Mouse (Mus musculus) intestine, embryonic 16.5 days (tissue): Measurements from ENCODE around the gene Hspa1b. TPM values are rescaled to one million over a fixed set of nuclear protein-coding genes. Genes with fewer than 3 reads are reported as not detected.
"Not testable (repeated sequence)": the region's sequence is repeated elsewhere in the genome, so short reads cannot be mapped to it uniquely, and the experiment has no call there.

ENCODE experiments used
- ATAC-seq: fragments of 200-750 bp; cut with Nextera tagmentation; 2 replicates; pipeline ENCODE4 v1.8.0; 2017; ENCODE audit warnings: moderate TSS enrichment, moderate library complexity
- H3K27ac ChIP-seq: fragments of 300-500 bp; sonication (generic); 2 replicates; pipeline ENCODE4 v1.5.1; 2014; ENCODE audit warnings: mild to moderate bottlenecking, low read length
- H3K27me3 ChIP-seq: fragments of 300-500 bp; sonication (generic); replicated peaks from 2 replicates; pipeline ENCODE4 v1.6.1; 2014; ENCODE audit warnings: low read length, control low read depth, mixed read lengths; ENCODE audit not compliant: control insufficient read depth, insufficient read depth
- H3K36me3 ChIP-seq: fragments of 300-500 bp; sonication (generic); 2 replicates; pipeline ENCODE4 v1.6.1; 2014; ENCODE audit warnings: low read length, control low read depth; ENCODE audit not compliant: control insufficient read depth, insufficient read depth
- H3K4me1 ChIP-seq: fragments of 300-500 bp; sonication (generic); 2 replicates; pipeline ENCODE4 v1.6.1; 2014; ENCODE audit warnings: low read length, control low read depth, mixed read lengths; ENCODE audit not compliant: control insufficient read depth, insufficient read depth
- H3K4me2 ChIP-seq: fragments of 300-500 bp; sonication (generic); 2 replicates; pipeline ENCODE4 v1.6.1; 2014; ENCODE audit warnings: low read depth, low read length, control low read depth
- H3K4me3 ChIP-seq: fragments of 300-500 bp; sonication (generic); 2 replicates; pipeline ENCODE4 v1.5.1; 2014; ENCODE audit warnings: mild to moderate bottlenecking, low read length
- H3K9ac ChIP-seq: fragments of 300-500 bp; sonication (generic); 2 replicates; pipeline ENCODE4 v1.6.1; 2014; ENCODE audit warnings: low read depth, low read length
- H3K9me3 ChIP-seq: fragments of 300-500 bp; sonication (generic); 2 replicates; pipeline ENCODE4 v1.6.1; 2016; ENCODE audit warnings: low read length, control low read depth; ENCODE audit not compliant: control insufficient read depth
- WGBS: fragments of 180-500 bp; shearing (Covaris S2); extraction: QIAGEN DNeasy Blood & Tissue Kit; methylation state at CpG from one replicate; pipeline ENCODE4 v1.1.7; 2014; 5-methylcytosine and 5-hydroxymethylcytosine counted together
- polyA plus RNA-seq: library from polyadenylated mRNA; unstranded; fragments of >200 nt; fragmentation: Nextera tagmentation; extraction: Ambion mirVana; gene quantifications from 2 replicates; pipeline ENCODE4 v1.2.1, GENCODE M21; 2015

Hspa1b gene
- polyA plus RNA-seq, result 0.22 and 0.24 TPM in 2 replicates

DNA sequence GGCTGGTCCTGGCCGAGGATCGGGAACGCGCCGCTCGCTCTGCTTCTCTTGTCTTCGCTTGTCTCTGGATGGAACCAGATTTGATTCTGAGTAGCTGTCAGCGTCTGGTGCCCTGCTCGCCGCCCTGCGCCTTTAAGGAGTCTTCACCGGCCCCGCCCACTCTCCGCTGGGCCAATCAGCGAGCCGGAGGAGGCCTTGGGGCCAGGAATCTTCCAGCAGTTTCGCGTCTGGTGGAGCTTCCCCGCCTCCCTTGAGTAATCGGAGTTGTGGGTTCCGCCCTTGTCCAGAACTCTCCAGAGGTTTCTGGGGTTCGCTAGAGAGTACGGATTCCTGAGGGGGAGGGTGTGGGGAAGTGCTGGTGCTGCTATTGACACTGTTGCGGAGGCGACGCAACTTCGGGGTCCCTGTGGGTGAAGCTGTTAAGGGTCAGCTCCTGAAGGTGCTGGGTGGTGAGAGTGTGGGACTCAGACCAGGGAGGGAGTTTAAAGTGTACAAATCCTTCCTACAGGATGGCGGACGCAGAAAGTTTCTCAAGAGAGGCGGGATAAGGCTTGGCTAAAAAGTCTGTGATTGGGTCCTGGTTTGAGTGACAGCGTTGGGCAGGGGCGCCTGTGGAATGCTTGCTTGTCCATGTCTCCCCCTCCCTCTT, at the start of gene Hspa1b:
TSS of gene Hspa1b (minus strand) at position 109 of the 649 bp plus-strand sequence.
- Histone ChIP-seq H3K9ac (peak within 1 kb of the TSS; percentile 76), H3K4me3 (peak within 1 kb of the TSS; percentile 62), H3K4me2 (peak within 1 kb of the TSS; percentile 71), H3K27ac (peak within 1 kb of the TSS; percentile 98)
- H3K27me3 ChIP-seq, H3K4me1 ChIP-seq, H3K9me3 ChIP-seq, H3K36me3 ChIP-seq: not testable (repeated sequence)
- peak; percentile 96 for ATAC-seq
- under 1% methylated on average over 26 of the region's 32 CpGs for WGBS

DNA sequence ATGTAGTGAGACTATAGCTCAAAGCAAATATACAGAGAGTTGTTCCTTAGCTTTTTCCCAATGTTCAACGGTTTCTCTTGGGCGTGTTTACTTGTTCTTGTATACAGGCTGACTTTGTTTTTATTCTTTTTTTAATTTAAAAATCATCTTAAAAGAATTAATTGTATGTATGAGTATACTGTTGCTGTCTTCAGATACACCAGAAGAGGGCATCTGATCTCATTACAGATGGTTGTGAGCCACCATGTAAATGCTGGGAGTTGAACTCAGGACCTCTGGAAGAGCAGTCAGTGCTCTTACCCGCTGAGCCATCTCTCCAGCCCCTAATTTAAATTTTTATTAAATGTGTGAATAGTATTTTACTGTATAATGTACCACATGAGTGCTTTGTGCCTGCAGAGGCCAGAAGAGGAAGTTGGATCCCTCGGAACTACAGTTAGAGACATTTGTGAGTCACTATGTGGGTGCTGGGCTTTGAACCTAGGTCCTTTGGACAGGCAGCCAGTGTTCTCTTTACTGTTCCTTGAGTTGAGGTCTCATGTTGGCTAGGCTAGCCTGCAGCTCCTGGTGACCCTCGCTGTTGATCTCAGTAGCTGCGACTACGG, 48.5 kb upstream of the Hspa1b start:
- H3K4me2 ChIP-seq, result no peak overlapping the region
- 97% methylated on average over 7 of the region's 7 CpGs for WGBS
- no peak for ATAC-seq

DNA sequence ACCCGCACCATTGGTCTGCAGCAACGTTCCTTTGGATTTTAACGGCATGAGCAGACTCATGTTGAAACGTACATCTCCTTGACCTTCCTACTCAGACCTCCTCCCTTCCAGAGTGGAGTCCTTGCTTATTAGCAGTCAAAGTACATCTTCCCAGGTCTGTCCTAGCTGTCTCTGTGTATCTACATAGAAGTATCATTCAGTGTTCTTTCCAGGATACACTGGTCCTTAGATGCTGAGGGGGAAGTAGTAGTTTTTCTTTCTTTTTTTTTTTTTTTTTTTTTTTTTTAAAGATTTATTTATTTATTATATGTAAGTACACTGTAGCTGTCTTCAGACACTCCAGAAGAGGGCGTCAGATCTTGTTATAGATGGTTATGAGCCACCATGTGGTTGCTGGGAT, 46.9 kb upstream of the Hspa1b start:
- ATAC-seq, H3K27me3 ChIP-seq, H3K4me3 ChIP-seq, H3K4me2 ChIP-seq, H3K9me3 ChIP-seq, H3K9ac ChIP-seq, H3K27ac ChIP-seq: not testable (repeated sequence)
- WGBS, result 89% methylated on average over 4 of the region's 5 CpGs
- Histone ChIP-seq H3K4me1 (peaks cover 16% of the 10 kb centered on the region), H3K36me3 (peaks cover 32% of the 10 kb centered on the region)

More for the DNA sequence above, 48.5 kb upstream of the Hspa1b start:
- Histone ChIP-seq H3K9me3 (no peaks in the 10 kb centered on the region), H3K27ac (no peak overlapping the region), H3K4me3 (no peak overlapping the region), H3K4me1 (peaks cover 12% of the 10 kb centered on the region), H3K36me3 (peaks cover 40% of the 10 kb centered on the region), H3K27me3 (no peaks in the 10 kb centered on the region), H3K9ac (no peak overlapping the region)

DNA sequence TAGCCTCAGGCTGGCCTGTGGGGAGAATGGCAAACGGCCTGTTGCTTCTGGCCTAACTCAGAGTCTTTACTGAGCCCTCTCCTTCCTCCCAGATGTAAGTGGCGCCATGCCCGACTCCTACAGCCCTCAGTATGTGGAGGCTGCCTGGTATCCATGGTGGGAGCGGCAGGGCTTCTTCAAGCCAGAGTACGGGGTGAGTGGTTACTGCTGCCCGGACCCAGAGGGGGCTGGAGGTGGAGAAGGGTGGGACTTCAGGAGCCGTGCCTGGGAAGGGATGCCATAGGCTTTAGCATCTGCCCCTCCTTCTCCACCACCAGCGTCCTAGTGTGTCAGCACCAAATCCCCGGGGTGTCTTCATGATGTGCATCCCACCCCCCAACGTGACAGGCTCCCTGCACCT, 46.1 kb upstream of the Hspa1b start:
- Histone ChIP-seq H3K9me3 (no peaks in the 10 kb centered on the region), H3K4me3 (no peak overlapping the region), H3K27ac (no peak overlapping the region), H3K4me2 (no peak overlapping the region), H3K4me1 (peaks cover 16% of the 10 kb centered on the region), H3K27me3 (no peaks in the 10 kb centered on the region), H3K36me3 (peaks cover 25% of the 10 kb centered on the region; the same call in 1 of the 2 replicates), H3K9ac (no peak overlapping the region)
- ATAC-seq, result no peak
- WGBS, result 90% methylated on average over 10 of the region's 10 CpGs

DNA sequence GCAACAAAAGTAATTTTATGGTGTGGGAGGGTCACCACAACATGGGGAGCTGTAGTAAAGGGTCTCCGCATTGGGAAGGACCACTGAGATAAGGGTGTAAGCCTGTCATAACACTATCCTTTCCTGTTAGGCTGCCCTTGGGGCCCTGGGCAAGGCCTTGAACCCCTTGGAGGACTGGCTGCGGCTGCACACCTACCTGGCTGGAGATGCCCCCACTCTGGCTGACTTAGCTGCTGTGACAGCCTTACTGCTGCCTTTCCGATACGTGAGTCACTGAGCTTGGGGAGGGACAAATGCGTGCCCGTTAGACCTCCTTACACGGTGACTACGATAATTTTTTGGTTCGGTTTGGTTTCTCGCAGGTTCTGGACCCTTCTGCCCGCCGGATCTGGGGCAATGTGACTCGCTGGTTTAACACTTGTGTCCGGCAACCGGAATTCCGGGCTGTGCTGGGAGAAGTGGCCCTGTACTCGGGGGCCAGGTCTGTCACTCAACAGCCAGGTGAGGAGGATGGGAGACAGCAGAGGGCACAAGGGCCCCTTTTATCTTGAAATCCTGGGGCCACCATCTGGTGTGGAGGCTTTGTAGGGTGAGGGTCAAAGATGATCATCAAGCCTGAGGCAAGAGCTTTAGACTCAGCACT, 45.2 kb upstream of the Hspa1b start:
- 93% methylated on average over 17 of the region's 17 CpGs for WGBS
- H3K27me3 ChIP-seq, result no peaks in the 10 kb centered on the region

DNA sequence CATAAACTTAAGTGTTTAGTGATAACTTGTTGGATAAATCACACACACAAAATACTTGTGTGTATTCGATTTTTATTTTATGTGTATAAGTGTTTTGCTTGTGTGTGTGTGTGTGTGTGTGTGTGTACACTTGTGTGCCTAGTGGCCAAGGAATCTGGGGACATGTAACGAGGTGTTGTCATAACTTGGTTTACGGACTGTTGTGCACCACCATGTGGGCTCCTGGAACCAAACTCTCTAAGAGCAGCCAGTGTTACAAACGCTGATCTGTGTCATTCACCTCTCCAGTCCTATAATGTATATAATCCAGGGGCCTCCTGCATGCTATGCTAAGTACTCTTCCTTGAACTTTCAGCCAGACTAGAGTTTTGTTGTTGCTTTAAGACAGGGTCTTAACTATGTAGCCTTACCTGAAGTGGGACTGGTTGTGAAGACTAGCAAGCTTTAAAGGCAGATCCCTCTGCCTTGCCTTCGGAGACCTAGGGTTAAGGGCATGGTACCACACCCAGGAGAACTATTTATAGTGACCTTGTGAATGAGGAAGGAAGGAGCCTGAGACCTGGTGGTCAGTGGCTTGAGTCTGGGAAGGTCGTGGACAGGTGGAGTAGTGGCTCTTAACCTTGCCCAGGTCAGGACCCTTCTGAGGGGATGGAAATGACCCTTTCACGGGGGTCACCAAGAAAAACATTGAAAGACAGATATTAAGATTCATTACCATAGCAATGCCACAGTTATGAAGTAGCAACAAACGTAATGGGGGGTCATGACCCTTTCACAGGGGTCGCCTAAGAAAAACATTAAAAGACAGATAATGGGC, 44.2 kb upstream of the Hspa1b start:
- peak overlapping the region; percentile 98 for H3K4me3 ChIP-seq
- peak overlapping the region; percentile 48 for H3K27ac ChIP-seq

More for the DNA sequence above, 45.2 kb upstream of the Hspa1b start:
- no peak overlapping the region for H3K9ac ChIP-seq
- H3K4me3 ChIP-seq, result no peak overlapping the region
- peaks cover 18% of the 10 kb centered on the region for H3K4me1 ChIP-seq
- no peak overlapping the region; the same call in 1 of the 2 replicates for H3K4me2 ChIP-seq
- peaks cover 25% of the 10 kb centered on the region; the same call in 1 of the 2 replicates for H3K36me3 ChIP-seq
- H3K9me3 ChIP-seq, result no peaks in the 10 kb centered on the region
- no peak for ATAC-seq
- peak overlapping the region; percentile 59; the same call in 1 of the 2 replicates for H3K27ac ChIP-seq

DNA sequence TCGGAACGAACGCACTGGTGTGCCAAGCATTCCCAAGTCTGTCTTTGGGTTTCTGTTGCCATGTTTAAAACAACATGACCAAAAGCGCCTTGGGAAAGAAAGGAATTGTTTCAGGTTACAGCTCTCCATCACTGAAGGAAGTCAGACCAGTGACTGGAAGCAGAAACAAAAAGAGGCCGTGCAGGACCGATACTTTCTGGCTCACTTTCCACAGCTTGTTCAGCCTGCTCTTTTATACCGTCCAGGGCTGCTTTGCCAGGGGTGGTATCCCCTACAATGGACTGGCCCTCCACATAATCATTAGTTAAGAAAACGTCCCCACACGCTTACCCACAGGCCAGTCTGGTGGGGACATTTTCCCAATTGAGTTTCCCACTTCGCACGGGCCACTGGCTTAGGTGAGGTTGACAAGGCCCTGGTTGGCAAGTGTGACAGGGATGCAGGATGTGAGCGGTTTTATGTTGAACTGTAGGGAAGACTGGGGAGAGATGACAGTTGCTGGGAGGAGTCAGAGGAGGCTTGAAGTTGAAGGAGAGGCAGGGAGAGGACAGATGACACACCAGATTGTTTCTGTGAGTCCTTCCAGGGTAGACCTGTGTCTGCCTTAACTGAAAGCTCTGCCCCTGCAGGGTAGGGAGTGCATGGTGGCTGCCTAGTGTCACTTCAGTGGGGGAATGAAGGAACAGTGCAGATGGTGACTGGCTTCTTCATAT, 43.3 kb upstream of the Hspa1b start:
- peaks cover 20% of the 10 kb centered on the region; the same call in 1 of the 2 replicates for H3K36me3 ChIP-seq

More for the DNA sequence above, 44.2 kb upstream of the Hspa1b start:
- Histone ChIP-seq H3K9ac (peak overlapping the region; percentile 12), H3K4me2 (peak overlapping the region; percentile 97), H3K36me3 (peaks cover 23% of the 10 kb centered on the region; the same call in 1 of the 2 replicates), H3K27me3 (no peaks in the 10 kb centered on the region), H3K9me3 (no peaks in the 10 kb centered on the region), H3K4me1 (peaks cover 18% of the 10 kb centered on the region)
- WGBS, result 45% methylated on average over 9 of the region's 9 CpGs
- ATAC-seq, result no peak

DNA sequence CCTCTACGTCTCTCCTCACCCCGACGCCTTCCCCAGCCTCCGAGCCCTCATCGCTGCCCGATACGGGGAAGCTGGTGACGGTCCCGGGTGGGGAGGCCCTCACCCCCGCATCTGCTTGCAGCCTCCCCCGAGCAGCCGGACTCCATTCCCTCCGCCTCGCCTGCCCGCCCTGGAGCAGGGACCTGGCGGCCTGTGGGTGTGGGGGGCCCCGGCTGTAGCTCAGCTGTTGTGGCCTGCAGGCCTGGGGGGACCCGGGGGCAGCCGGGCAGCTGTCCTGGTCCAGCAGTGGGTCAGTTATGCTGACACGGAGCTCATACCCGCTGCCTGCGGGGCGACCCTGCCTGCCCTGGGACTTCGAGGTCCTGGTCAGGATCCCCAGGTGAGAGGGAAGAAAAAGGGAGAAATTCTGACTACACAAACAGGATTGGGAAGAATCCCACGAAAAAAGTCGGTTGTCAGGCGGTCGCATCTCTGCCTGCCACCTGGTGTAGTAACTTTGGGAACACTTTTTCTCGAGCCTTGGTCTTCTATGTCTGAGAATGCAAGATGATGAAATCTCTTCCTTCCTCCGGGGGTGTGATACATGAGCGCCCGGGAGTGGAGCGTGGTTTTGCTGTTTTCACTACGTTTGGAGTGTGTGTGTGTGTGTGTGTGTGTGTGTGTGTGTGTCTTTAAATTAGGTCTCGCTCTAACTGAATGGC, 42.6 kb upstream of the Hspa1b start:
- Histone ChIP-seq H3K36me3 (peaks cover 18% of the 10 kb centered on the region; the same call in 1 of the 2 replicates), H3K4me2 (peak overlapping the region; percentile 97), H3K4me1 (peaks cover 20% of the 10 kb centered on the region), H3K9ac (peak overlapping the region; percentile 98), H3K4me3 (peak overlapping the region; percentile 98), H3K27me3 (no peaks in the 10 kb centered on the region), H3K9me3 (no peaks in the 10 kb centered on the region), H3K27ac (peak overlapping the region; percentile 98)
- under 1% methylated on average over 35 of the region's 35 CpGs for WGBS
- no peak; the same call in 1 of the 2 replicates for ATAC-seq

More for the DNA sequence above, 43.3 kb upstream of the Hspa1b start:
- Histone ChIP-seq H3K27ac (peak overlapping the region; percentile 98), H3K9ac (peak overlapping the region; percentile 98), H3K4me2 (peak overlapping the region; percentile 97), H3K4me1 (peaks cover 20% of the 10 kb centered on the region), H3K9me3 (no peaks in the 10 kb centered on the region), H3K4me3 (peak overlapping the region; percentile 98), H3K27me3 (no peaks in the 10 kb centered on the region)
- WGBS, result 7% methylated on average over 12 of the region's 12 CpGs
- no peak for ATAC-seq
